Mouse (Mus musculus) neural tube, embryonic 11.5 days (tissue): ENCODE results near the gene Bend6. TPM values are rescaled to one million over a fixed set of nuclear protein-coding genes. Genes with fewer than 3 reads are reported as not detected.

Experiments used
- ATAC-seq: fragments of 200-750 bp; cut with Nextera tagmentation; 2 replicates; pipeline ENCODE4 v1.8.0; 2017; ENCODE audit warnings: moderate number of reproducible peaks, mild to moderate bottlenecking, moderate TSS enrichment, moderate library complexity; ENCODE audit not compliant: insufficient read depth, low FRiP score, low TSS enrichment
- DNase-seq: peaks from one replicate; pipeline ENCODE4 v3.0.0-alpha.2; 2015; ENCODE audit warnings: low spot score
- H3K27ac ChIP-seq: fragments of 300-500 bp; sonication (generic); 2 replicates; pipeline ENCODE4 v1.5.1; 2014; ENCODE audit warnings: low read depth, mild to moderate bottlenecking, low read length
- H3K27me3 ChIP-seq: fragments of 300-500 bp; sonication (generic); 2 replicates; pipeline ENCODE4 v1.6.1; 2014; ENCODE audit warnings: mild to moderate bottlenecking, low read length, mixed read lengths; ENCODE audit not compliant: control insufficient read depth, insufficient read depth
- H3K36me3 ChIP-seq: fragments of 300-500 bp; sonication (generic); 2 replicates; pipeline ENCODE4 v1.6.1; 2014; ENCODE audit warnings: mild to moderate bottlenecking, low read length, moderate library complexity, mixed read lengths; ENCODE audit not compliant: control insufficient read depth, insufficient read depth
- H3K4me1 ChIP-seq: fragments of 300-500 bp; sonication (generic); 2 replicates; pipeline ENCODE4 v1.6.1; 2014; ENCODE audit warnings: low read length, mixed read lengths; ENCODE audit not compliant: control insufficient read depth, insufficient read depth
- H3K4me2 ChIP-seq: fragments of 300-500 bp; sonication (generic); 2 replicates; pipeline ENCODE4 v1.6.1; 2014; ENCODE audit warnings: low read depth, mild to moderate bottlenecking, moderate library complexity
- H3K4me3 ChIP-seq: fragments of 300-500 bp; sonication (generic); 2 replicates; pipeline ENCODE4 v1.5.1; 2014; ENCODE audit warnings: low read depth, low read length
- H3K9ac ChIP-seq: fragments of 300-500 bp; sonication (generic); 2 replicates; pipeline ENCODE4 v1.6.1; 2014; ENCODE audit warnings: mild to moderate bottlenecking, low read length
- H3K9me3 ChIP-seq: fragments of 300-500 bp; sonication (generic); 2 replicates; pipeline ENCODE4 v1.6.1; 2016; ENCODE audit warnings: low read length; ENCODE audit not compliant: control insufficient read depth
- WGBS: fragments of 180-500 bp; shearing (Covaris S2); extraction: QIAGEN DNeasy Blood & Tissue Kit; methylation state at CpG from one replicate; pipeline ENCODE4 v1.1.7; 2014; 5-methylcytosine and 5-hydroxymethylcytosine counted together
- polyA plus RNA-seq: library from polyadenylated mRNA; unstranded; fragments of >200 nt; fragmentation: Nextera tagmentation; extraction: Ambion mirVana; gene quantifications from 2 replicates; pipeline ENCODE4 v1.2.1, GENCODE M21; 2014

The Bend6 gene
- polyA plus RNA-seq, 1 experiment from 2014 or later = 2.1 TPM

GRCm38 (mm10) chr1:33942638-33943037 lies 35.0 kb upstream of the Bend6 start:
- no peak overlapping the region for H3K4me2 ChIP-seq
- no peaks in the 10 kb centered on the region for H3K27me3 ChIP-seq
- no peak overlapping the region for H3K9ac ChIP-seq
- no peaks in the 10 kb centered on the region for H3K36me3 ChIP-seq
- H3K9me3 ChIP-seq = no peaks in the 10 kb centered on the region
- ATAC-seq = no peak
- no peaks in the 10 kb centered on the region for H3K4me1 ChIP-seq
- H3K27ac ChIP-seq = no peak overlapping the region
- no peak overlapping the region for H3K4me3 ChIP-seq
- 84% methylated on average over 8 of the region's 8 CpGs for WGBS
- DNase-seq = no peak

GRCm38 (mm10) chr1:33940364-33940928 lies 32.8 kb upstream of the Bend6 start:
- ATAC-seq (no peak), DNase-seq (no peak)
- Histone ChIP-seq H3K9ac (no peak overlapping the region), H3K27me3 (no peaks in the 10 kb centered on the region), H3K4me1 (no peaks in the 10 kb centered on the region), H3K4me3 (no peak overlapping the region), H3K9me3 (no peaks in the 10 kb centered on the region), H3K36me3 (no peaks in the 10 kb centered on the region), H3K4me2 (no peak overlapping the region), H3K27ac (no peak overlapping the region)
- 88% methylated on average over 11 of the region's 11 CpGs for WGBS

- ATAC-seq = no peak
- Histone ChIP-seq H3K4me1 (no peaks in the 10 kb centered on the region), H3K36me3 (no peaks in the 10 kb centered on the region), H3K4me3 (no peak overlapping the region), H3K9me3 (no peaks in the 10 kb centered on the region), H3K27ac (no peak overlapping the region), H3K9ac (no peak overlapping the region), H3K4me2 (no peak overlapping the region), H3K27me3 (no peaks in the 10 kb centered on the region)
- DNase-seq = no peak
- WGBS = 85% methylated on average over 5 of the region's 5 CpGs
Observed at GRCm38 (mm10) chr1:33939828-33940227, 32.2 kb upstream of the Bend6 start.

- ATAC-seq = no peak
- DNase-seq = no peak
- Histone ChIP-seq H3K9ac (no peak overlapping the region), H3K4me1 (peaks cover 5% of the 10 kb centered on the region; the same call in 1 of the 2 replicates), H3K27me3 (no peaks in the 10 kb centered on the region), H3K4me3 (no peak overlapping the region), H3K36me3 (no peaks in the 10 kb centered on the region), H3K4me2 (no peak overlapping the region), H3K27ac (no peak overlapping the region), H3K9me3 (no peaks in the 10 kb centered on the region)
- WGBS = 87% methylated on average over 3 of the region's 3 CpGs
Observed at GRCm38 (mm10) chr1:33935946-33936345, 28.3 kb upstream of the Bend6 start.

- WGBS = 86% methylated on average over 14 of the region's 14 CpGs
- no peak overlapping the region for H3K4me2 ChIP-seq
- H3K4me3 ChIP-seq = no peak overlapping the region
- peaks cover 5% of the 10 kb centered on the region; the same call in 1 of the 2 replicates for H3K4me1 ChIP-seq
- ATAC-seq (no peak), DNase-seq (no peak)
- H3K27me3 ChIP-seq = no peaks in the 10 kb centered on the region
- H3K9me3 ChIP-seq = no peaks in the 10 kb centered on the region
- no peak overlapping the region for H3K27ac ChIP-seq
- H3K36me3 ChIP-seq = no peaks in the 10 kb centered on the region
- H3K9ac ChIP-seq = no peak overlapping the region
Observed at GRCm38 (mm10) chr1:33932845-33933499, 25.4 kb upstream of the Bend6 start.

GRCm38 (mm10) chr1:33932196-33932595 lies 24.6 kb upstream of the Bend6 start:
- Histone ChIP-seq H3K4me1 (peaks cover 5% of the 10 kb centered on the region; the same call in 1 of the 2 replicates), H3K9ac (no peak overlapping the region), H3K27me3 (no peaks in the 10 kb centered on the region), H3K4me3 (no peak overlapping the region), H3K36me3 (no peaks in the 10 kb centered on the region), H3K4me2 (no peak overlapping the region), H3K27ac (no peak overlapping the region), H3K9me3 (no peaks in the 10 kb centered on the region)
- 87% methylated on average over 3 of the region's 3 CpGs for WGBS
- ATAC-seq (no peak), DNase-seq (no peak)

GRCm38 (mm10) chr1:33931791-33932190 lies 24.2 kb upstream of the Bend6 start:
- 64% methylated on average over 8 of the region's 8 CpGs for WGBS
- no peak overlapping the region for H3K4me3 ChIP-seq
- DNase-seq = no peak
- no peaks in the 10 kb centered on the region for H3K27me3 ChIP-seq
- peaks cover 5% of the 10 kb centered on the region; the same call in 1 of the 2 replicates for H3K4me1 ChIP-seq
- no peak overlapping the region for H3K9ac ChIP-seq
- H3K4me2 ChIP-seq = no peak overlapping the region
- H3K9me3 ChIP-seq = no peaks in the 10 kb centered on the region
- no peak overlapping the region for H3K27ac ChIP-seq
- H3K36me3 ChIP-seq = no peaks in the 10 kb centered on the region
- ATAC-seq = no peak

GRCm38 (mm10) chr1:33927466-33927865 lies 19.9 kb upstream of the Bend6 start:
- Histone ChIP-seq H3K9ac (no peak overlapping the region), H3K36me3 (no peaks in the 10 kb centered on the region), H3K27ac (no peak overlapping the region), H3K4me3 (no peak overlapping the region), H3K4me2 (no peak overlapping the region), H3K27me3 (no peaks in the 10 kb centered on the region), H3K4me1 (peaks cover 5% of the 10 kb centered on the region; the same call in 1 of the 2 replicates), H3K9me3 (no peaks in the 10 kb centered on the region)
- whole genome bisulfite sequencing = 91% methylated on average over 7 of the region's 7 CpGs
- DNase-seq (no peak), ATAC-seq (no peak)

GRCm38 (mm10) chr1:33925283-33925682 lies 17.7 kb upstream of the Bend6 start:
- Histone ChIP-seq H3K27me3 (no peaks in the 10 kb centered on the region), H3K27ac (no peak overlapping the region), H3K4me2 (no peak overlapping the region), H3K4me3 (no peak overlapping the region), H3K4me1 (no peaks in the 10 kb centered on the region), H3K36me3 (no peaks in the 10 kb centered on the region), H3K9ac (no peak overlapping the region), H3K9me3 (no peaks in the 10 kb centered on the region)
- DNase-seq (no peak), ATAC-seq (no peak)
- 66% methylated on average over 3 of the region's 3 CpGs for WGBS
